Mouse (Mus musculus): Measurements from ENCODE around the gene Rasgef1b. TPM values are rescaled to one million over a fixed set of nuclear protein-coding genes. Genes with fewer than 3 reads are reported as not detected.

The Rasgef1b gene
- polyA plus RNA-seq, 1 experiment from 2014 or later, result 65.7 TPM

DNA sequence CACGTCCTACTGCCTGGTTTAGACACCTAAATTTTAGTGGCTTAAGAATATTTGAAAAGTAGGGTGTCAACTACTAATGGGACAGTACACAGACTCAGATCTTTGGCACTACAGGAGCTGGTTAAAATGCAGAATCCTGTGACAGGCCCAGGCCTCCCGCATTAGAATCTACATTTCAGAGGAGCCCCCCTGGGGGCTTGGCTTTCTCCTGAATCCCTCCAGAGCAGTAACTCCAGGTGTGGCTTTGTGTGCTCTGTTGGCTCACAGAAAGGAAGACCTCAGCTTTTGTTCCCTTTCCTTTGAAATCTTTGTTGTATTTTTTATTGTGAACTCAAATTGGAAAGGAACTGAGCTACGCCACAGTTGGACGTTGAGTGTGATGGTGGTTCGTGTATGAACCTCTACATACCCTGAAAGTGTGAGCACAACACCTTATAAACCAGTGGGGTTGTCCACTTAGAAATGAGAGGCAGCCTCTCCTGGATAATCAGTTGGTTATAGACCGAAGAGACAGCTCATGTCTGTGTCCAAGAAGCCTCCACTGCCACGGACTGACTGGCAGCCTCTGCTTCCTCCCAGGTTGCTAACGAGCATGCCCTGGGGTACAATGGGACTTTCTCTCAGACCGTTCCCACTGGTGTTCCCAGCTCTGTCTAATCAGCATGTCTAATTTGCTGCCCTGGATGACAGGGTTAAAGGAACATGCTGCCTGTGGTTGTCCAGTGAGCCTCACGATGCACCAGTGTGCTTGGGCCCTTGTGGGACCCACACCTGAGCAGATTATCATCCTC, 9.3 kb upstream of the Rasgef1b start:
- H3K36me3 ChIP-seq (replicated peaks), result no peaks in the 10 kb centered on the region
- 0 out of 2 replicates have a peak, but pooled peaks have one; percentile 34 for ATAC-seq (replicated peaks)
- H3K27me3 ChIP-seq (replicated peaks), result no peaks in the 10 kb centered on the region
- H3K4me3 ChIP-seq, result no peak overlapping the region
- H3K4me1 ChIP-seq, result peaks cover 10% of the 10 kb centered on the region
- WGBS, result 16% methylated on average over 10 of the region's 10 CpGs
- no peak overlapping the region for H3K27ac ChIP-seq
- no peak overlapping the region for H3K9ac ChIP-seq
- H3K4me2 ChIP-seq, result no peak overlapping the region
- no peaks in the 10 kb centered on the region for H3K9me3 ChIP-seq

DNA sequence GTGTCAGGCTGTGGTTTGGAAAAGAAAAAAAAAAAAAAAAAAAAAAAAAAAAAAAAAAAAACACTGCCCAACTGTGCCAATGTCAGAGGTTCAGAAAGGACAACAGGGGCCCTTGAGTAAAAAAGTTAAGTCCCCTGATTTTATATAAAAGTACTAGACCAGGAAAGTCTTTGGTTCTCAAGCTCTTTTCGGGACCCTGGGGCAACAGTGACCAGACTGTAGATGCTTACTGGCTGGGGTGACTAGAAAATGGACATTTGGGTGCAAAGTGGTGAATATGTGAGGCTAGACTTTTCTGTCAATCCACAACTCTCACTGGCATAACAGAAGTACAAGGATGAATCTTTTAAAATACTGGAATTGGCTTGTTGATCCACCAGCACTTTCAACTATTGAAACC, 1.1 kb upstream of the Rasgef1b start:
- no peak overlapping the region for H3K4me3 ChIP-seq
- H3K36me3 ChIP-seq (replicated peaks), result no peaks in the 10 kb centered on the region
- no peak for ATAC-seq (replicated peaks)
- H3K4me2 ChIP-seq, result peak overlapping the region; percentile 96; the same call in 1 of the 2 replicates
- no peaks in the 10 kb centered on the region for H3K9me3 ChIP-seq
- H3K9ac ChIP-seq, result no peak overlapping the region
- no peaks in the 10 kb centered on the region for H3K27me3 ChIP-seq (replicated peaks)
- WGBS, result 70% methylated on average over 1 of the region's 1 CpGs
- H3K27ac ChIP-seq, result no peak overlapping the region
- H3K4me1 ChIP-seq, result peaks cover 16% of the 10 kb centered on the region

DNA sequence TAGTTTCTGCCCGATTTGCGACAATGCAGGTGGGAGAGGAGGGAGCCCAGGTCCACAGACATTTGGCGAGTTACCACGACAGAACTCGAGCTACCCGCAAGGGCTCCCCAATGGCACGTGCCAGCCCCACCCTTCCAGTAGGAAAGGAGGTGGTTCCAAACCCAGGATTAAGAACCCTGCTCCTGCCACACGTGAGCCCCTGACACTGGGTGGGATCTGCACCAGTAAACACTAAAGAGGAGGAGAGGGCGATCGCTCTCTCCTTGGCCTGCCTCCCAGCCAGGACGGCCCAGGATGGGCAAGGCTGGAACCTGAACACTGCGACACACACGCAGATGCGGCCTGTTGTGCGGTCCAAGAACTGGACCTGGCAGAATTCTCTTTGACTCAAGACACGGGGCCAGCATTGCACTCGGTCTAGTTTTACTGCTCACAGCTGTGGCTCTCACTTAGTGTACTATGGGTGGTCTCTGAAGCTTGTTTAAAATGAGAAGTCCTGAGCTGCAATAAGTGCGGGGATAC, 557 bp upstream of the Rasgef1b start:
- WGBS, result 1% methylated on average over 18 of the region's 18 CpGs
- peak overlapping the region; percentile 69 for H3K27ac ChIP-seq

DNA sequence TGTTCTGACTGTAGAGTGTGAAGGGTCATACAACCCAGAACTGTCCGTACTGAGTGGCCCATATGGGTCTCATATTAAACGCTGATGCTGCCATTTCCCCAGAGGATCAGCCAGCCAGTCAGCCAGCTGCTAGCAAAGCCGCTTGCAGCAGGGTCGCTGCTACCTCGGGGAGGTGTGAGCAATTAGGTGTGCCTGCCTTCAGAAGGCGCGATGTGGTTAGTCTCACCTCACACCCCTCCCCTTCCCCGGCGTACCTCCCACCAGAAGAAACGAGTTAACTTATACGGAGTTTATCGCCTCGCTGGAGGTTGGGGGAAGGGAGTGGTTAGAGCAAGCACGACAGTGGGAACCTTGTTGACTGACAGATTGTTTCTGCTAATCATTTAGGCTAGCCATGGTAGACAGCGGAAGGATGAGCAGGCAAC, 826 bp downstream of the Rasgef1b start:
- WGBS, result under 1% methylated on average over 15 of the region's 15 CpGs
- Histone ChIP-seq H3K27ac (peak overlapping the region; percentile 92), H3K4me1 (peaks cover 16% of the 10 kb centered on the region), H3K36me3 (replicated peaks) (no peaks in the 10 kb centered on the region), H3K4me3 (peak overlapping the region; percentile 89), H3K9ac (peak overlapping the region; percentile 85), H3K4me2 (peak overlapping the region; percentile 96), H3K27me3 (replicated peaks) (no peaks in the 10 kb centered on the region), H3K9me3 (no peaks in the 10 kb centered on the region)
- peak; percentile 22; the same call in 1 of the 2 replicates for ATAC-seq (replicated peaks)

More for the DNA sequence above, 557 bp upstream of the Rasgef1b start:
- no peaks in the 10 kb centered on the region for H3K27me3 ChIP-seq (replicated peaks)
- peak; percentile 70 for ATAC-seq (replicated peaks)
- peaks cover 16% of the 10 kb centered on the region for H3K4me1 ChIP-seq
- H3K9ac ChIP-seq, result peak overlapping the region; percentile 48
- no peaks in the 10 kb centered on the region for H3K36me3 ChIP-seq (replicated peaks)
- peak overlapping the region; percentile 96 for H3K4me2 ChIP-seq
- H3K4me3 ChIP-seq, result peak overlapping the region; percentile 89
- no peaks in the 10 kb centered on the region for H3K9me3 ChIP-seq

DNA sequence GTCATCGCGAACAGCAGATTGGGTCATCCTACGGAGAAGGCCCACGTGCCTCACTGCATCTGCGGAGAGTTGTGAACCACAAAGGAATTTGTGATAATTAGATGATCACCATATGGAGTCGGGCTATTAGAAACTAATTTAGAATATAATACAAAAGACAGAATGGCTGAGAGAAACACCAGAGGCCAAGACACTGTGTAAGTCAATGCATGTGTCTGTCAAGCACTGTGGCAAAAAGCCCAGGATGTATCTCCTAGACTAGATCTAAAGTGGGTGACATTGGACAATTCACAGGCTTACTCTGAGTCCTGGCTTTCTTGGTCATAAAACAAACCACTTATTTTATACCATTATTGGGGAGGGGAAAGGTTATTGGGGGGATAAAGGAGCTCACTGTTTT, 4.9 kb downstream of the Rasgef1b start:
- H3K27ac ChIP-seq, result no peak overlapping the region
- ATAC-seq (replicated peaks), result no peak
- WGBS, result 74% methylated on average over 6 of the region's 6 CpGs

DNA sequence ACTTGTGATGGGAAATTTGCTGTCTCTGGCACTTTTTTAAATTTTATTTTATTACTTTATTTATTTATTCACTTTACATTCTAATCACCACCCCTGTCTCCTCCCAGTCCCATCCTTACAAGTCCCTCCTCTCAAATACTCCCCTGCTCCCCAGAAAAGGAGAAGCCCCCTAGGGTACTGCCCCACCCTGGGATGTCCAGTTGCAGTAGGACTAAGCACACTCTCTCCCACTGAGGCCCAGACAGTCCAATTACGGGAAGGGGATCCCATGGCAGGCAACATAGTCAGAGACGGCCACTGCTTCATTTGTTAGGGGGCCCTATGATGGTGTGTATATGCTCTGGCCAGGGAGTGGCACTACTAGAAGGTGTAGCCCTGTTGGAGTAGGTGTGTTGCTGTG, 6.6 kb downstream of the Rasgef1b start:
- ATAC-seq (replicated peaks), result no peak
- H3K4me1 ChIP-seq, result peaks cover 8% of the 10 kb centered on the region

More for the DNA sequence above, 4.9 kb downstream of the Rasgef1b start:
- Histone ChIP-seq H3K4me2 (no peak overlapping the region), H3K4me1 (peaks cover 11% of the 10 kb centered on the region), H3K9me3 (no peaks in the 10 kb centered on the region), H3K36me3 (replicated peaks) (no peaks in the 10 kb centered on the region), H3K9ac (no peak overlapping the region), H3K4me3 (no peak overlapping the region), H3K27me3 (replicated peaks) (no peaks in the 10 kb centered on the region)

DNA sequence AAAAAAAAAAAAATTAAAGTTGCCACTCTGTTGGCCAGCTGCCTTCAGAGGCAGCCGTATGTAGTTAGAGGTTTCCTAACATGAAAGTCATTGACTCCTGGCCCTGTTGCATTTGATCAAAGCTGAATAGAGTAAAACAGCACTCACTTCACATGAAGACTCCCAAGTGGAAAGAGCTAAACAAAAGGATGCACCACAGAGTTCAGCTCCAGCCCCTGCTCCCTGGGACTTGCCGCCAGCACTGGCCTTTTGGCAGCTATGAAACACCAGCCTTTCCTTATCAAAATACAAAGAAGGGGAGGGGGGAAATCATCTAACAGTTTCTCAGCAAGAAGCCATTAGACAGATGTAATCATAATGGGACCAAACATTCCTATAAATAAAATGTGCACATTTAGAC, 8.3 kb downstream of the Rasgef1b start:
- Histone ChIP-seq H3K4me2 (no peak overlapping the region), H3K36me3 (replicated peaks) (no peaks in the 10 kb centered on the region), H3K27me3 (replicated peaks) (no peaks in the 10 kb centered on the region), H3K9ac (no peak overlapping the region), H3K9me3 (no peaks in the 10 kb centered on the region), H3K4me1 (peaks cover 6% of the 10 kb centered on the region), H3K27ac (no peak overlapping the region), H3K4me3 (no peak overlapping the region)
- no peak for ATAC-seq (replicated peaks)
- WGBS, result 52% methylated on average over 2 of the region's 2 CpGs

More for the DNA sequence above, 6.6 kb downstream of the Rasgef1b start:
- Histone ChIP-seq H3K27me3 (replicated peaks) (no peaks in the 10 kb centered on the region), H3K9me3 (no peaks in the 10 kb centered on the region), H3K36me3 (replicated peaks) (no peaks in the 10 kb centered on the region), H3K4me2 (no peak overlapping the region), H3K27ac (no peak overlapping the region), H3K9ac (no peak overlapping the region), H3K4me3 (no peak overlapping the region)
- whole genome bisulfite sequencing, result 94% methylated on average over 2 of the region's 2 CpGs

DNA sequence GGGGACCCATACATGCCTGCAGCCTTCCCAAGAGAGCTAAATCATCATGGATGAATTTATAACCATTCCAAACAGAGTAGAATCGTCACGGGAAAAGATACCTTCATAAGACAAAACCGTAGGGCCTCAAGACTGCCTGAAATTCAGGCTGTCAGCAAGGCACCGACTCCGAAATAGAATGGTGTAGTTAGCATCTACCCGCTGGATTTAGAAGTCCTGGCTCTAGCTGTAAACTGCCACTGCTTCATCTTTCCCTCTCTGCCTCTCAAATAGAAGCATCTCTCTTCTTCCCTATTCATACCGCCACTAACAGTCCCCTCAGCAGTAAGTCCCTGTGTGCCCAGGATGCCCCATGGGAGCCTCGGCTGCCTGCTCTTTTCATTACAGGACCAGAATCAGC, 10.9 kb downstream of the Rasgef1b start:
- Histone ChIP-seq H3K27me3 (replicated peaks) (no peaks in the 10 kb centered on the region), H3K9me3 (no peaks in the 10 kb centered on the region), H3K4me1 (peaks cover 18% of the 10 kb centered on the region), H3K36me3 (replicated peaks) (no peaks in the 10 kb centered on the region), H3K9ac (no peak overlapping the region), H3K4me3 (no peak overlapping the region), H3K27ac (no peak overlapping the region), H3K4me2 (no peak overlapping the region)
- ATAC-seq (replicated peaks), result no peak
- 74% methylated on average over 8 of the region's 8 CpGs for WGBS

DNA sequence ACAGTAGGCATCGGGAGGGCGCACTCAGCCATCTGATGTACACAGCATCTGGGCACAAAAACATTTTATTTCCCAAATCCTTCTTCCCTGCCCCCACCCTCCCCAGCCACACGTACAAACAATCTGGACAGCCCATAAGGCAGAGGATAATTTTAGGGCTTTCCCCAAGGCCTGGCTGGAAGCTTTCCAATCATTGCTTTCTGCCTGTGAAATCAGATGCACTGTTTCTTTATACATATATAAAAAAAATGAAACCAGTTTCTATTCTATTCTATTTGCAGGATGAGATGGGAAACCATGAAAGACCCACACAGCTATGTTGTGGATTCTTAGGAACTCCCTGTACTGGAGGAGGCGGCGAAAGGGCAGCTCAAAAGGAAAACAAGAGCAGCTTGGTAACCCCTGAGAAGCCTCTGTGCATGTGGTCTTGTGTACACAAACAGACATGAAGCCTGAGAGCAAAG, 13.6 kb downstream of the Rasgef1b start:
- no peak for ATAC-seq (replicated peaks)
- 46% methylated on average over 5 of the region's 5 CpGs for WGBS
- H3K4me2 ChIP-seq, result peak overlapping the region; percentile 3; the same call in 1 of the 2 replicates
- H3K9ac ChIP-seq, result 0 out of 2 replicates have a peak overlapping the region, but pooled peaks have one; percentile 21
- peak overlapping the region; percentile 65 for H3K27ac ChIP-seq
- H3K36me3 ChIP-seq (replicated peaks), result no peaks in the 10 kb centered on the region
- H3K4me1 ChIP-seq, result peaks cover 18% of the 10 kb centered on the region
- no peaks in the 10 kb centered on the region for H3K9me3 ChIP-seq
- no peak overlapping the region for H3K4me3 ChIP-seq
- no peaks in the 10 kb centered on the region for H3K27me3 ChIP-seq (replicated peaks)

DNA sequence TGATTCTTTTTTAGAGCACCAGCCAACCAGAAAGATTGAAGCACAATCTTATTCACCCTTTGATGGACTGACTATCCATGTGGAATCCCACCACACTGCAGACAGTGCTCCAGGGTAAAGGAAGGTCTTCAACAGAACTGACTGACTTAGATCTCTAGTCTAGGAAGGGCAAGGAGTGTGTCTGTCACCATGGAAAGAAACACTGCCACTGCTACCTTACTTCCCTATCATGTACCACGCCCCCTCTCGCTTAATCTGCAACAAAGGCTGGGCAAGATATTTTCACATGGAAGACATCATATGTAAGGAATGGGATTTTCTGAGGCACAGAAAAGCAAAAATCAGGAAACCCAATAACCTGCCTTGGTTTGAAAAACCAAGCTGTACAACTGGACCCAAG, 16.9 kb downstream of the Rasgef1b start:
- 85% methylated on average over 2 of the region's 2 CpGs for WGBS
- H3K36me3 ChIP-seq (replicated peaks), result no peaks in the 10 kb centered on the region

DNA sequence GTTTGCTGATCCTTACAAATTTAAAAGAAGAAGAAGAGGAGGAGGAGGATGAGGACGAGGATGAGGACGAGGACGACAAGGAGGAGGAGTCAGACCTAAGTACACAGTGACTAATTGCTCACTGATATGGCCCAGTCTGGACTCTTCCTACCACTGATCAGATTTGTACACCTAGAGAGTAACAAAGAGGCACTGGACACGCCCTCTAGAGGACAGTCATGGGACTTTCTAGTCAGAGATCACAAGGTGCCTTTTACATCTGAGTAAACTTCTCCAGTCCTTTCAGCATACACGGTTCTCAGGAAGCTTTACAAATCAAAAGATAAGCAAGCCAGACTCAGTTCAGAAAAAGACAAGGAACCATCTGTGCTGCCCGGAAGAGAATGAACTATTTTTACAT, 20.2 kb downstream of the Rasgef1b start:
- Histone ChIP-seq H3K27me3 (replicated peaks) (no peaks in the 10 kb centered on the region), H3K9ac (no peak overlapping the region), H3K9me3 (no peaks in the 10 kb centered on the region), H3K4me1 (peaks cover under 1% of the 10 kb centered on the region; the same call in 1 of the 2 replicates), H3K36me3 (replicated peaks) (no peaks in the 10 kb centered on the region), H3K4me2 (no peak overlapping the region), H3K4me3 (no peak overlapping the region), H3K27ac (no peak overlapping the region)
- peak; percentile 48; the same call in 1 of the 2 replicates for ATAC-seq (replicated peaks)
- 52% methylated on average over 6 of the region's 6 CpGs for WGBS

More for the DNA sequence above, 16.9 kb downstream of the Rasgef1b start:
- no peak overlapping the region for H3K4me2 ChIP-seq
- peaks cover 13% of the 10 kb centered on the region for H3K4me1 ChIP-seq
- no peak for ATAC-seq (replicated peaks)
- H3K9me3 ChIP-seq, result no peaks in the 10 kb centered on the region
- H3K27ac ChIP-seq, result no peak overlapping the region
- no peak overlapping the region for H3K4me3 ChIP-seq
- H3K27me3 ChIP-seq (replicated peaks), result no peaks in the 10 kb centered on the region
- no peak overlapping the region for H3K9ac ChIP-seq

DNA sequence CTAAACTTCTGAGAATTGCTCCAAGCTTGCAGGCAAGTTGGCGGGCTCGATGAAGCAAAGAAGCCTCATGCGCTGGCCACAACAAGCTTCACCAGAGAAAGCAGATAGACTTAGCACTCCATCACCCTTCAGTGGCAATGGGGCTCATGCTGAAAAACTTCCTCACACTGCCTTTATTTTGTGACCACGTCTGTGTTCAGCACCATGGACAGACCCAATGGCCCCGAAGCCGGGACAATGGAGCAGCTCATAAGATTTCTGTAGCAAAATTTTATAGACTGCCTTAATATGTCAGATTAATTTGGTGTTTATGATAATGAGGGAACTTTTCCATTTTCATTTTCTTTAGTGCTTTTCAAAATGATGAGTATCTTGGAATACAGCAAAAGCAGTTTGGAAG, 21.6 kb downstream of the Rasgef1b start:
- Histone ChIP-seq H3K4me2 (no peak overlapping the region), H3K4me1 (no peaks in the 10 kb centered on the region; the same call in 1 of the 2 replicates), H3K9ac (no peak overlapping the region), H3K27me3 (replicated peaks) (no peaks in the 10 kb centered on the region), H3K27ac (no peak overlapping the region), H3K9me3 (no peaks in the 10 kb centered on the region), H3K36me3 (replicated peaks) (no peaks in the 10 kb centered on the region), H3K4me3 (no peak overlapping the region)
- no peak for ATAC-seq (replicated peaks)
- WGBS, result 40% methylated on average over 6 of the region's 6 CpGs
